Mouse (Mus musculus): Measurements from ENCODE around the gene Cox5a. TPM values are rescaled to one million over a fixed set of nuclear protein-coding genes. Genes with fewer than 3 reads are reported as not detected.

The Cox5a gene
- polyA plus RNA-seq, 1 experiment from 2014 or later: 737 TPM

- Histone ChIP-seq H3K27me3 (ENCODE audit: low read depth, poor library complexity, severe bottlenecking) (no peaks in the 10 kb centered on the region), H3K27ac (replicated peaks) (peak within 1 kb of the TSS; percentile 95), H3K36me3 (peaks cover 65% of the 10 kb centered on the region), H3K4me1 (peaks cover 27% of the 10 kb centered on the region), H3K4me3 (peak within 1 kb of the TSS; percentile 93), H3K9me3 (replicated peaks) (no peaks in the 10 kb centered on the region)
- DNase-seq (ENCODE audit: low spot score): peak; percentile 88
- 2% methylated on average over 45 of the region's 45 CpGs for WGBS
These were observed 16.1 kb downstream of the Cox5a start, which contains the start of gene Fam219b for GRCm38 (mm10) chr9:57537044-57537727. Gene Fam219b, plus strand, starts transcription at chr9:57537528.

GRCm38 (mm10) chr9:57537728-57538181 is 16.7 kb downstream of the Cox5a start:
- H3K9me3 ChIP-seq (replicated peaks): no peaks in the 10 kb centered on the region
- H3K4me1 ChIP-seq: peaks cover 27% of the 10 kb centered on the region
- no peak for DNase-seq (ENCODE audit: low spot score)
- no peaks in the 10 kb centered on the region for H3K27me3 ChIP-seq (ENCODE audit: low read depth, poor library complexity, severe bottlenecking)
- H3K27ac ChIP-seq (replicated peaks): peak overlapping the region; percentile 95
- H3K4me3 ChIP-seq: peak overlapping the region; percentile 93
- WGBS: 0% methylated on average over 24 of the region's 24 CpGs
- peaks cover 65% of the 10 kb centered on the region for H3K36me3 ChIP-seq

GRCm38 (mm10) chr9:57539550-57539949 is 18.5 kb downstream of the Cox5a start:
- H3K9me3 ChIP-seq (replicated peaks): no peaks in the 10 kb centered on the region
- H3K27ac ChIP-seq (replicated peaks): no peak overlapping the region
- no peak for DNase-seq (ENCODE audit: low spot score)
- no peak overlapping the region for H3K4me3 ChIP-seq
- 95% methylated on average over 2 of the region's 2 CpGs for WGBS
- H3K27me3 ChIP-seq (ENCODE audit: low read depth, poor library complexity, severe bottlenecking): no peaks in the 10 kb centered on the region
- H3K4me1 ChIP-seq: peaks cover 27% of the 10 kb centered on the region
- H3K36me3 ChIP-seq: peaks cover 65% of the 10 kb centered on the region

GRCm38 (mm10) chr9:57541312-57541711 is 20.2 kb downstream of the Cox5a start:
- no peak overlapping the region for H3K27ac ChIP-seq (replicated peaks)
- no peaks in the 10 kb centered on the region for H3K27me3 ChIP-seq (ENCODE audit: low read depth, poor library complexity, severe bottlenecking)
- H3K9me3 ChIP-seq (replicated peaks): no peaks in the 10 kb centered on the region
- 33% methylated on average over 1 of the region's 1 CpGs for WGBS
- no peak overlapping the region for H3K4me3 ChIP-seq
- peaks cover 27% of the 10 kb centered on the region for H3K4me1 ChIP-seq
- peaks cover 78% of the 10 kb centered on the region for H3K36me3 ChIP-seq
- DNase-seq (ENCODE audit: low spot score): peak; percentile 44

- Histone ChIP-seq H3K27ac (replicated peaks) (no peak overlapping the region), H3K36me3 (peaks cover 100% of the 10 kb centered on the region), H3K4me3 (no peak overlapping the region), H3K9me3 (replicated peaks) (no peaks in the 10 kb centered on the region), H3K4me1 (peaks cover 7% of the 10 kb centered on the region), H3K27me3 (ENCODE audit: low read depth, poor library complexity, severe bottlenecking) (no peaks in the 10 kb centered on the region)
- 84% methylated on average over 3 of the region's 3 CpGs for WGBS
- DNase-seq (ENCODE audit: low spot score): no peak
These were observed 22.9 kb downstream of the Cox5a start for GRCm38 (mm10) chr9:57543951-57544350.

GRCm38 (mm10) chr9:57547287-57547686 is 26.2 kb downstream of the Cox5a start:
- no peak for DNase-seq (ENCODE audit: low spot score)
- Histone ChIP-seq H3K27ac (replicated peaks) (no peak overlapping the region), H3K4me3 (no peak overlapping the region), H3K9me3 (replicated peaks) (no peaks in the 10 kb centered on the region), H3K4me1 (peaks cover 9% of the 10 kb centered on the region), H3K27me3 (ENCODE audit: low read depth, poor library complexity, severe bottlenecking) (no peaks in the 10 kb centered on the region), H3K36me3 (peaks cover 85% of the 10 kb centered on the region)
- 89% methylated on average over 5 of the region's 5 CpGs for WGBS

- DNase-seq (ENCODE audit: low spot score): no peak
- Histone ChIP-seq H3K4me1 (peaks cover 12% of the 10 kb centered on the region), H3K27ac (replicated peaks) (no peak overlapping the region), H3K9me3 (replicated peaks) (no peaks in the 10 kb centered on the region), H3K36me3 (peaks cover 79% of the 10 kb centered on the region), H3K27me3 (ENCODE audit: low read depth, poor library complexity, severe bottlenecking) (no peaks in the 10 kb centered on the region), H3K4me3 (no peak overlapping the region)
- WGBS: 89% methylated on average over 11 of the region's 11 CpGs
These were observed 26.8 kb downstream of the Cox5a start for GRCm38 (mm10) chr9:57547869-57548268.

GRCm38 (mm10) chr9:57549186-57549585 is 28.1 kb downstream of the Cox5a start:
- 96% methylated on average over 4 of the region's 4 CpGs for WGBS
- peaks cover 24% of the 10 kb centered on the region for H3K4me1 ChIP-seq
- H3K27ac ChIP-seq (replicated peaks): no peak overlapping the region
- H3K27me3 ChIP-seq (ENCODE audit: low read depth, poor library complexity, severe bottlenecking): no peaks in the 10 kb centered on the region
- H3K9me3 ChIP-seq (replicated peaks): no peaks in the 10 kb centered on the region
- H3K36me3 ChIP-seq: peaks cover 66% of the 10 kb centered on the region
- no peak for DNase-seq (ENCODE audit: low spot score)
- no peak overlapping the region for H3K4me3 ChIP-seq

- peaks cover 55% of the 10 kb centered on the region for H3K36me3 ChIP-seq
- H3K9me3 ChIP-seq (replicated peaks): no peaks in the 10 kb centered on the region
- no peak for DNase-seq (ENCODE audit: low spot score)
- no peak overlapping the region for H3K4me3 ChIP-seq
- H3K4me1 ChIP-seq: peaks cover 32% of the 10 kb centered on the region
- no peaks in the 10 kb centered on the region for H3K27me3 ChIP-seq (ENCODE audit: low read depth, poor library complexity, severe bottlenecking)
- 92% methylated on average over 11 of the region's 11 CpGs for WGBS
- H3K27ac ChIP-seq (replicated peaks): no peak overlapping the region
These were observed 29.2 kb downstream of the Cox5a start for GRCm38 (mm10) chr9:57550126-57550862.

GRCm38 (mm10) chr9:57552139-57552887 is 31.2 kb downstream of the Cox5a start, which contains the start of gene Mpi:
Gene Mpi, minus strand, starts transcription at chr9:57552763.
- peaks cover 32% of the 10 kb centered on the region for H3K4me1 ChIP-seq
- WGBS: 1% methylated on average over 28 of the region's 28 CpGs
- H3K36me3 ChIP-seq: peaks cover 35% of the 10 kb centered on the region
- peak within 1 kb of the TSS; percentile 69 for H3K4me3 ChIP-seq
- H3K9me3 ChIP-seq (replicated peaks): no peaks in the 10 kb centered on the region
- peak within 1 kb of the TSS; percentile 79 for H3K27ac ChIP-seq (replicated peaks)
- DNase-seq (ENCODE audit: low spot score): peak; percentile 73
- no peaks in the 10 kb centered on the region for H3K27me3 ChIP-seq (ENCODE audit: low read depth, poor library complexity, severe bottlenecking)

GRCm38 (mm10) chr9:57553119-57553518 is 32.0 kb downstream of the Cox5a start:
- no peak for DNase-seq (ENCODE audit: low spot score)
- 72% methylated on average over 11 of the region's 11 CpGs for WGBS
- Histone ChIP-seq H3K4me3 (peak overlapping the region; percentile 69; the same call in 1 of the 2 replicates), H3K4me1 (peaks cover 32% of the 10 kb centered on the region), H3K9me3 (replicated peaks) (no peaks in the 10 kb centered on the region), H3K36me3 (peaks cover 27% of the 10 kb centered on the region), H3K27ac (replicated peaks) (no peak overlapping the region), H3K27me3 (ENCODE audit: low read depth, poor library complexity, severe bottlenecking) (no peaks in the 10 kb centered on the region)

GRCm38 (mm10) chr9:57554753-57555152 is 33.7 kb downstream of the Cox5a start:
- Histone ChIP-seq H3K4me1 (peaks cover 32% of the 10 kb centered on the region), H3K4me3 (no peak overlapping the region), H3K9me3 (replicated peaks) (no peaks in the 10 kb centered on the region), H3K27ac (replicated peaks) (no peak overlapping the region), H3K27me3 (ENCODE audit: low read depth, poor library complexity, severe bottlenecking) (no peaks in the 10 kb centered on the region), H3K36me3 (peaks cover 10% of the 10 kb centered on the region)
- no peak for DNase-seq (ENCODE audit: low spot score)
- 47% methylated on average over 3 of the region's 3 CpGs for WGBS

Data from midbrain, embryonic 10.5 days (tissue).